Mouse (Mus musculus) heart, adult 2 months (tissue): ENCODE results near the gene Plpp3.

Experiments used
- CTCF ChIP-seq: fragments of 200-600 bp; IDR thresholded peaks from 2 replicates; pipeline ENCODE4 v1.8.1; 2022; ENCODE audit warnings: antibody characterized with exemption, mild to moderate bottlenecking, moderate library complexity
- EP300 ChIP-seq: fragments of 200-500 bp; IDR thresholded peaks from 2 replicates; pipeline ENCODE4 v1.6.1; 2011; ENCODE audit warnings: low read depth, low read length, control low read depth; ENCODE audit not compliant: insufficient read depth
- POLR2A ChIP-seq: fragments of 200-500 bp; IDR thresholded peaks from 2 replicates; pipeline ENCODE4 v1.6.1; 2011; ENCODE audit warnings: mild to moderate bottlenecking, low read depth, low read length, control low read depth; ENCODE audit not compliant: insufficient read depth

GRCm38 (mm10) chr4:105188801-105189200, 31.7 kb downstream of the Plpp3 start:
- no peak for TF ChIP-seq POLR2A
- TF ChIP-seq CTCF, result no peak
- no peak for TF ChIP-seq EP300
